Mouse (Mus musculus) G1E (cell line): ENCODE results near the gene Trem3.

Experiments used
- CTCF ChIP-seq: IDR thresholded peaks from 2 replicates; pipeline ENCODE4 v1.5.1; 2012; ENCODE audit warnings: low read depth, low read length, inconsistent platforms, mixed read lengths
- POLR2AphosphoS5 ChIP-seq: IDR thresholded peaks from 2 replicates; pipeline ENCODE4 v1.6.1; 2012; ENCODE audit warnings: low read depth, low read length, inconsistent platforms; ENCODE audit not compliant: insufficient replicate concordance

GRCm38 (mm10) chr17:48279002-48279401 is 31.4 kb downstream of the Trem3 start:
- no peak for TF ChIP-seq CTCF
- no peak for TF ChIP-seq POLR2AphosphoS5
